Mouse (Mus musculus) left cerebral cortex, adult 11 months (tissue): ENCODE results near the gene Sh3bp4.

Experiments
- DNase-seq: peaks from one replicate; pipeline ENCODE4 v3.0.0; 2022; ENCODE audit warnings: low spot score

Sh3bp4 gene

DNA sequence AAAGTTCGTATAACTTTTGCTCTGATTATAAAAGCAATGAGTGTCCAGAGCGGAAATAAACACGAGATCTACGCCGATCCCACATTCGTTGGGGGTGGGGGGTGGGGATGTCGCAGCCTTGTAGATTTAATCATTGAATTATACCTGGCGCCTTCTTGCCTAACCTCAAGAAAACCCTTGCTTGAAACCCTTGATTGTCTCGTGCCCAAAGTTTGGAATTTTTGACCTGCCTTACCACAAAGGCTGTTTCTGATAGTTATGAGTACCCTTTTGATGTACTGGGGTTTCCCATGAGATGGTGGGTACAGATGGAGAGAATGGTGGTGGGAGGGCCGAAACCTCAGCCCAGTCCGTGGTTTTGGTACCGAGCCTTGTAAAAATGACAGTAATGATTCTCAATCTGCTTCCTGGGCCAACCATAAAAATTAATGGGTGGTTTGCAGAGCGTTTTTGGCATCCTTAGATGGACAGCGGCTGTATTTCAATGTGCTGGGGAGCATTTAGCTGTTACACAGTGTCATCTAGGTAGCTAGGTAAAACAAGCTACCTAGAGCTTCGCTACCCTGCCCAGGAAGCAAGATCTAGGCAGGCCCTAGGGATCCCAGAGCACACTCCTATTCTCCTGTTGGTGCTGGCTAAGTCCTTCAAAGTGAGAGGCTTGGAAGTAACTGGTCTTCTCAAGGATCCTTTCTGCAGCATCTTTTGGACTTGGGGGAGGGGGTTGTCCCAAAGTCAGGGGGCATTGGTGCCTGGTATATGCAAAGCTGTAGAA is 1.3 kb downstream of the Sh3bp4 start:
- no peak for DNase-seq

GRCm38 (mm10) chr1:89072143-89072990 is 2.2 kb downstream of the Sh3bp4 start:
- no peak for DNase-seq

- DNase-seq = no peak
Measured at GRCm38 (mm10) chr1:89073291-89073846, 3.2 kb downstream of the Sh3bp4 start.

DNA sequence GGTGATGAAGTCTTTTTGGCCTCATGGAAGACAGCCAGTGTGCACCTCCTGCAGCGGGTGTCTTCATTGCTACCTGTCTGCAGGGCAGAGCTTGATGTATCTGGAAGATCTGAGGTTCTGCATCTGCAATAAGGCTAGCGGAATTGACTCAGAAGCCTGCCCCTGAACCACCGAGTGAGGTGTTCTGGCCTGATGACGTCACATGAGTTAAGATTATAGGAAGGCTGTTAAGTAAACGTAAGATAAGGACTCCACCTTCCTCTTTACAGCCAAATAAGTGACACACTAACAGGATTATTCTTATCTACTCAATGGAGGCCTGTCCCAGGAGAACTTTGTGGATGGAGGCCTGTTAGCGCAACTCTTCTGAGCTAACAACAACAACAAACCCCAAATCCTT is 4.5 kb downstream of the Sh3bp4 start:
- no peak for DNase-seq

DNA sequence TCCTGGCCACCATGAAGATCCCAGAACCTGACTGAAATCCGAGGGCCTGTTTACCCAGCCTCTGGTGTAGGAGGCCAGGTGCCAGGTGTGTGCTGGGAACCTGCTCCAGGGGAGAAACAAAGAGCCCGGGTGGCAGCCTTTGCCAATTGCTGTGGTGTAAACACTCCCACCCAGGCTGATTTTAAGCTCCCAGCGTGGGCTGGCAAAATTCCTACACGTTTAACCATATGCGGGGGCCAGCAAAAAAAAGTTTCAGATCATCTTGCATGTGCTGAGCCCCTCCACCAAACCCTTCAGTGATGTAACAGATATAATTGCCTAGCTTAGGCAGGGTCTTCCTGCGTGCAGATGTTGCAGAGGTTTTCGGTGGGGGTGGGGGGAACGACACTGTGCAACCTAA is 4.9 kb downstream of the Sh3bp4 start:
- DNase-seq = no peak

DNA sequence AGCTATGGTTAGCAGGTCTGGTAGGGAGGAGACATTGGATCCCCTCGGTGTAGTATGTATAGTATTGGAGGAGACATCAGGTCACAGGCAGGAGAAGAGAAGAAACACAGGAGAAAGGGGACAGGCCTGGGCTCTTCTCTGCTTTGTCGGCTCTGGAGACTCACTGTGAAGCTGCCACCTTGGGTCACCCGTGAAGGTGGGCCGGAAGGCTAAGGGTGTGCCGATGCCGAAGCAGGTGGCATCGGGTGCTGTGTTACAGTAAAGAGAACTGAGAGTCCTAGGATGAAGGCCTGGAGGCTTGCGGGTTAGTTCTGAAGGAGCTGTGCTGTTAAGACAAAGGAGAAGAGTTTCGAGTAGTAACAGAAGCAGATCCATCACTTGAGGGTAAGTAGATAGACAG is 6.6 kb downstream of the Sh3bp4 start:
- DNase-seq = no peak

- no peak for DNase-seq
Measured at GRCm38 (mm10) chr1:89078240-89078639, 8.0 kb downstream of the Sh3bp4 start.

- no peak for DNase-seq
Measured at GRCm38 (mm10) chr1:89078730-89079129, 8.5 kb downstream of the Sh3bp4 start.

- DNase-seq = no peak
Measured at GRCm38 (mm10) chr1:89079239-89079638, 9.0 kb downstream of the Sh3bp4 start.

DNA sequence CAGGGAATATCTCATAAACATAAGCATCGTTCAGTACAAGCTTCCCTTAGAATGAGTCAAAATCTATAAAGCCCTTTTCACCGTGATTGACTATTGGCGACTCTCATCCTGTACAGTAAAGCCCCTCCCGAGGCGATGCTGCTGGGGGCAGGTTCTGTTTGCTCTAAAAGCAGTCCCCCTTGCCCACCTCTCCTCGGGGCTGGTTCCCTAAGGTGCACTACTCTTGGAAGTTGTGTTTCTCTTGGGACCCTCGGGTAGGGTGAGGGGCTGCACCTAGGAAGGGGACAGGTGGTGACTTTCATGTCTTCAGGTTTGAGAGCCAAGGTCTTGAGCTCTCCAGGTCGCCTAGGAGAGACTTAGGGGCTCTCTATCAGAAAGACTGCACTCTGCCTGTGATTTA is 10.2 kb downstream of the Sh3bp4 start:
- DNase-seq = no peak

DNA sequence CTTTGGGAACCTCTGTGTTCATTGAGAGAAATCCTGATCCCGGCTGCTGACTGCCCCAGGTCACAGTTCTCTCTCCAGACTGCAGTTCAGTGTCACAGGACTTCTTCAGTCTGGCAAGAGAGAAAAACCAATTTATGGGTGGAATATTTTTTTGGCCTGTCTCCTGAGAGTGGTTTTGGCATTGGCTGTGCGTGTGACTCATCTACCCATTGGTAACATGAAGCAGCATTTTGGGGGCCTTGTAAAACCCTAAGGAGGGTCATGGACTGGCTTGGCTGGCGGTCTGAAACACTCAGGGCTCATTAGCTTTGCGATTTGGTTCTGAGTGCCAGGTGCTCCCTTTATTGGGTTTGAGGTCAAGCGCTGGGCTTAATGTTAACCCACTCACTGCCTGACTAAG is 10.6 kb downstream of the Sh3bp4 start:
- DNase-seq = no peak

DNA sequence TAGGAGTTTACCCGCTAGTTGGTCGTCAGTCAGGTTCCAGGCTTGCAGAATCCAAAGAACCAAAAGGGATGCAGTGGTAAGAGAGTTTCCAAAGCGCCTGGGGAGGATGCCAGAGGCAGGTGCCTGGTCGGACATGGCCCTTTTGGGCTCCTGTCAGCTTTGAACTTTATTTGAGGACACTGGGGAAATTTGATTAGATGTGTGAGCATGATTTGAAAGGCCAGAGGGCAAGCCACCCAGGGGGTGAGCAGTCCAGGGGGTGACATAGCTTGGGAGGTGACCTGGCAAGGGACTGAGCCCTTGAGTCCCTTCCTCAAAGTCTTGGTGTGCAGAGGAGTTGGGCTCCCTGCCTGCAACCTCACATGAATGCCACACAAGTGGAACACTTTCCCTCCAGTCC is 11.2 kb downstream of the Sh3bp4 start:
- no peak for DNase-seq

DNA sequence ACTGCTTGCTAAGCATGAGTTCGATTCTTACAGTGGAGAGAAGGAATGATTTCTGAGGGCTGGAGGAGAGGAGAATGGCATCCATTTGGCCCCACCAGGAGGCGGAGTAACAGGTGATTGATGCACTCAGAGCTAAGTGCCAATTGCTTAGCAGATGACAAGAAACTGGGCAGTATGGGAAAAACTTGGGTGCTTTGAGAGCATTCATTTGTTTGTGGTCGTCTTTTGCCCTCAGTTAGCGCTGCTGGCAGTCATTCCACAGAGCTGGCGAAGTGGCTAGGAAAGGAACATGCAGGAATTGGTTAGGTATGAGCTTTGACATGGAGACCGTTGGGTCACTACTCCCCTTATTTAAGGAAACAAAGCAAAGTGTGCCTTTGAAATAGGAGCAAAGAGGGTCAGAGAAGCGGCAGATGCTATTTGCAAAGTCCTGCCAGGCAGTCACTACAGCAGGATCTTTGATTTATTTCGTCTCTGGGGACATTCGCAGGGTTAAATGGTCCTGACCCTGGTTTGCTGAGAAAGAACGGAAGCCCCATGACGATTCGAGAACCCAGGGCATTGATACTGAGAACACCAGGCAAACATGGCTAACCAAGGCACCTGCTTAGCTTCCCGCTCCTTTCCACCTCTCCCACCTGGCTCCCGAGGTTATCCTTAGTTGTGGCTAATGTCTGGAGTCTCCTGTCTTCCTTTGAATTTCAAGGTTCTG is 12.1 kb downstream of the Sh3bp4 start:
- no peak for DNase-seq

- no peak for DNase-seq
Measured at GRCm38 (mm10) chr1:89086575-89087153, 16.4 kb downstream of the Sh3bp4 start.

DNA sequence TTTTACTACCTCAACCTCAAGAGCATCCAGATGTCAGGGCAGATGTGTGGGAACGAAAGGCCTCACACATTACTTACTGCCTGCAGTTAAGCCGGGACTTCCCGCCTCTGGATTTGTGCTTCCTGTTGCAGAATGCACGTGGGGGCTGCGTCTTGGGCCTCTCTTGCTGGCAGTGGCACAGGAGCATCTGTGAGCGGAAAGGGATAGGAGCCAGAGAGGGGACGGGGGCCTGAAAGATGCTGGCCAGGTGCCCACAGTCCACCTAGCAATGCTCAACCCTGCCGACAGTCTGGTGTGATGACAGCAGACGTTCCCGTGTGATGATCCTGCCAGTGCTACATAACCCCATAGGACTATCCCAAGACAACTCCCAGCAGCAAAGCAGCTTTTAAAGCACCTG is 17.9 kb downstream of the Sh3bp4 start:
- DNase-seq = no peak

- DNase-seq = no peak
Measured at GRCm38 (mm10) chr1:89088748-89089288, 18.6 kb downstream of the Sh3bp4 start.

GRCm38 (mm10) chr1:89089821-89090600 is 19.8 kb downstream of the Sh3bp4 start:
- DNase-seq = no peak

DNA sequence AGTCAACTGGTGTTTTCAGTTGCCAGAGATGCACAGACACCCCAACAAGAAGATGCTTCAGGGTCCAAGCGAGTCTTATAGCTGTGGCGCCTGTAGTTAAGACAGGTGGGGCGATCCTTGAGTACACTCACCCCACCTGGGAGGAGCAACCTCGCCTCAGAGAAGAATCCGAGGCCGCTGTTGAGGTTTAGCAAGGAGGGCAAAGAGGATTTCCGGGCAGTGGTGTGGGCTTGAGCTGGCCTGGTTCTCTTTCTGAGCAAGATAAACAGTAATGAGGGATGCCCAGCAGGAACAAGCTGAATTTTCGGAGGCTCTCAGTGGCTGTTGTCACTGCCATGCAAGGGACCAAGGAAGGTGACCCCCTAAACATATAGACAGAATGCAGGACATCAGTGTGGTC is 20.5 kb downstream of the Sh3bp4 start:
- DNase-seq = no peak

- DNase-seq = no peak
Measured at GRCm38 (mm10) chr1:89092019-89092418, 21.8 kb downstream of the Sh3bp4 start.

GRCm38 (mm10) chr1:89092442-89092991 is 22.3 kb downstream of the Sh3bp4 start:
- peak; percentile 67 for DNase-seq

DNA sequence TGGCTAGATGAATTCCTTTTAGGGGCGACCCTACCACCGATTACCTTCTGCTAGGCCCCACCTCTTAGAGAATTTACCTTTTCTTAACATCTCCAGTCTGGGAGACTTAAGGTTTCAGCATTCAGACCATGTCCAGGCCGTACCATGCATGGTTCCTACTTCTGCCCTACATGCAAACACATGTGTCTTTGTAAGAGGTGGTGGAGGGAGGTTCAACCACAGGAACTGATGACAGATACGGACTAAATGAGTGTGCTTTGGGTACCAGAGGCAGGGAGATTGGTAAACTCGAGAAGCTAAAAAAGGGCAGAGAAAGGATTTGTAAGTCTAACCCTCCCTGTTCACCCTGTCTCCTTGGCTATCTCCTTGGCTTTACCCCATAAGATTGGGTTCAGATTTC is 23.5 kb downstream of the Sh3bp4 start:
- DNase-seq = no peak
